Mouse (Mus musculus) forebrain, embryonic 14.5 days (tissue): ENCODE data around the gene Tmem171. TPM values are rescaled to one million over a fixed set of nuclear protein-coding genes. Genes with fewer than 3 reads are reported as not detected.

Source experiments
- ATAC-seq: fragments of 200-750 bp; cut with Nextera tagmentation; 2 replicates; pipeline ENCODE4 v1.8.0; 2017; ENCODE audit warnings: mild to moderate bottlenecking, moderate library complexity
- DNase-seq: peaks from one replicate; pipeline ENCODE4 v3.0.0-alpha.2; 2015; ENCODE audit warnings: low spot score
- H3K27ac ChIP-seq: fragments of 300-500 bp; sonication (generic); 2 replicates; pipeline ENCODE4 v1.5.1; 2014; ENCODE audit warnings: low read depth, mild to moderate bottlenecking, control low read depth, low read length, moderate library complexity
- H3K27me3 ChIP-seq: fragments of 300-500 bp; sonication (generic); replicated peaks from 2 replicates; pipeline ENCODE4 v1.6.1; 2014; ENCODE audit warnings: low read length, control low read depth, mixed read lengths; ENCODE audit not compliant: control insufficient read depth, insufficient read depth
- H3K36me3 ChIP-seq: fragments of 300-500 bp; sonication (generic); 2 replicates; pipeline ENCODE4 v1.6.1; 2014; ENCODE audit warnings: low read length, control low read depth; ENCODE audit not compliant: control insufficient read depth, insufficient read depth
- H3K4me1 ChIP-seq: fragments of 300-500 bp; sonication (generic); 2 replicates; pipeline ENCODE4 v1.6.1; 2014; ENCODE audit warnings: antibody characterized with exemption, low read length, control low read depth; ENCODE audit not compliant: control insufficient read depth, insufficient read depth
- H3K4me2 ChIP-seq: fragments of 300-500 bp; sonication (generic); 2 replicates; pipeline ENCODE4 v1.6.1; 2014; ENCODE audit warnings: mild to moderate bottlenecking, control low read depth, low read length
- H3K4me3 ChIP-seq: fragments of 300-500 bp; sonication (generic); 2 replicates; pipeline ENCODE4 v1.5.1; 2014; ENCODE audit warnings: low read depth, low read length, control low read depth
- H3K9ac ChIP-seq: fragments of 300-500 bp; sonication (generic); 2 replicates; pipeline ENCODE4 v1.6.1; 2014; ENCODE audit warnings: mild to moderate bottlenecking, low read length, control low read depth, moderate library complexity
- H3K9me3 ChIP-seq: fragments of 300-500 bp; sonication (generic); replicated peaks from 2 replicates; pipeline ENCODE4 v1.6.1; 2016; ENCODE audit warnings: low read length, control low read depth, mixed read lengths; ENCODE audit not compliant: control insufficient read depth
- WGBS: fragments of 180-500 bp; shearing (Covaris S2); extraction: QIAGEN DNeasy Blood & Tissue Kit; methylation state at CpG from one replicate; pipeline ENCODE4 v1.1.7; 2014; 5-methylcytosine and 5-hydroxymethylcytosine counted together
- polyA plus RNA-seq: library from polyadenylated mRNA; unstranded; fragments of >200 nt; fragmentation: Nextera tagmentation; extraction: Ambion mirVana; gene quantifications from 2 replicates; pipeline ENCODE4 v1.2.1, GENCODE M21; 2014

The Tmem171 gene
- polyA plus RNA-seq, 1 experiment from 2014 or later, result not detected

GRCm38 (mm10) chr13:98665240-98665639, 29.4 kb downstream of the Tmem171 start:
- no peaks in the 10 kb centered on the region for H3K9me3 ChIP-seq
- no peak overlapping the region for H3K4me2 ChIP-seq
- 93% methylated on average over 10 of the region's 10 CpGs for WGBS
- DNase-seq, result no peak
- H3K4me3 ChIP-seq, result no peak overlapping the region
- H3K36me3 ChIP-seq, result no peaks in the 10 kb centered on the region
- H3K27me3 ChIP-seq, result no peaks in the 10 kb centered on the region
- no peaks in the 10 kb centered on the region for H3K4me1 ChIP-seq
- no peak for ATAC-seq
- H3K27ac ChIP-seq, result no peak overlapping the region
- no peak overlapping the region for H3K9ac ChIP-seq

GRCm38 (mm10) chr13:98662173-98662675, 32.4 kb downstream of the Tmem171 start:
- DNase-seq, result no peak
- 89% methylated on average over 4 of the region's 4 CpGs for WGBS
- no peak overlapping the region for H3K4me2 ChIP-seq

GRCm38 (mm10) chr13:98656034-98656471, 38.6 kb downstream of the Tmem171 start:
- Histone ChIP-seq H3K9ac (no peak overlapping the region), H3K27me3 (no peaks in the 10 kb centered on the region), H3K4me1 (no peaks in the 10 kb centered on the region), H3K4me3 (no peak overlapping the region), H3K9me3 (no peaks in the 10 kb centered on the region), H3K4me2 (no peak overlapping the region), H3K36me3 (no peaks in the 10 kb centered on the region), H3K27ac (no peak overlapping the region)
- ATAC-seq (no peak), DNase-seq (peak; percentile 12)
- 86% methylated on average over 16 of the region's 16 CpGs for WGBS

More at GRCm38 (mm10) chr13:98662173-98662675, 32.4 kb downstream of the Tmem171 start:
- Histone ChIP-seq H3K36me3 (no peaks in the 10 kb centered on the region), H3K4me3 (no peak overlapping the region), H3K27me3 (no peaks in the 10 kb centered on the region), H3K4me1 (no peaks in the 10 kb centered on the region), H3K27ac (no peak overlapping the region), H3K9ac (no peak overlapping the region), H3K9me3 (no peaks in the 10 kb centered on the region)
- ATAC-seq, result no peak

GRCm38 (mm10) chr13:98655346-98655745, 39.3 kb downstream of the Tmem171 start:
- Histone ChIP-seq H3K9ac (no peak overlapping the region), H3K9me3 (no peaks in the 10 kb centered on the region)
- 87% methylated on average over 4 of the region's 4 CpGs for WGBS

GRCm38 (mm10) chr13:98654129-98654939, 40.3 kb downstream of the Tmem171 start:
- Histone ChIP-seq H3K4me1 (no peaks in the 10 kb centered on the region), H3K27ac (no peak overlapping the region), H3K36me3 (no peaks in the 10 kb centered on the region), H3K9me3 (no peaks in the 10 kb centered on the region), H3K4me3 (no peak overlapping the region), H3K4me2 (no peak overlapping the region), H3K27me3 (no peaks in the 10 kb centered on the region), H3K9ac (no peak overlapping the region)
- ATAC-seq (no peak), DNase-seq (no peak)
- WGBS, result 86% methylated on average over 10 of the region's 10 CpGs

More at GRCm38 (mm10) chr13:98655346-98655745, 39.3 kb downstream of the Tmem171 start:
- Histone ChIP-seq H3K4me1 (no peaks in the 10 kb centered on the region), H3K36me3 (no peaks in the 10 kb centered on the region), H3K4me2 (no peak overlapping the region), H3K27me3 (no peaks in the 10 kb centered on the region), H3K27ac (no peak overlapping the region), H3K4me3 (no peak overlapping the region)
- DNase-seq (no peak), ATAC-seq (no peak)

GRCm38 (mm10) chr13:98652194-98652593, 42.4 kb downstream of the Tmem171 start:
- H3K27me3 ChIP-seq, result no peaks in the 10 kb centered on the region
- DNase-seq (no peak), ATAC-seq (no peak)
- no peak overlapping the region for H3K9ac ChIP-seq
- H3K36me3 ChIP-seq, result no peaks in the 10 kb centered on the region
- no peaks in the 10 kb centered on the region for H3K9me3 ChIP-seq
- WGBS, result 94% methylated on average over 2 of the region's 2 CpGs
- H3K4me3 ChIP-seq, result no peak overlapping the region
- no peaks in the 10 kb centered on the region for H3K4me1 ChIP-seq
- H3K4me2 ChIP-seq, result no peak overlapping the region
- H3K27ac ChIP-seq, result no peak overlapping the region

- no peak overlapping the region for H3K27ac ChIP-seq
- no peak overlapping the region for H3K4me3 ChIP-seq
- H3K4me2 ChIP-seq, result no peak overlapping the region
- ATAC-seq (no peak), DNase-seq (no peak)
- H3K36me3 ChIP-seq, result no peaks in the 10 kb centered on the region
- no peak overlapping the region for H3K9ac ChIP-seq
- no peaks in the 10 kb centered on the region for H3K9me3 ChIP-seq
- no peaks in the 10 kb centered on the region for H3K4me1 ChIP-seq
- no peaks in the 10 kb centered on the region for H3K27me3 ChIP-seq
- 82% methylated on average over 17 of the region's 17 CpGs for WGBS
These were observed 43.2 kb downstream of the Tmem171 start for GRCm38 (mm10) chr13:98651228-98651977.

GRCm38 (mm10) chr13:98647775-98648568, 46.7 kb downstream of the Tmem171 start:
- no peak overlapping the region for H3K4me2 ChIP-seq
- H3K36me3 ChIP-seq, result no peaks in the 10 kb centered on the region
- H3K9ac ChIP-seq, result no peak overlapping the region
- no peak overlapping the region for H3K27ac ChIP-seq
- H3K4me1 ChIP-seq, result no peaks in the 10 kb centered on the region
- H3K9me3 ChIP-seq, result no peaks in the 10 kb centered on the region
- ATAC-seq (no peak), DNase-seq (no peak)
- H3K4me3 ChIP-seq, result no peak overlapping the region
- no peaks in the 10 kb centered on the region for H3K27me3 ChIP-seq
- WGBS, result 86% methylated on average over 22 of the region's 22 CpGs
